Mouse (Mus musculus): ENCODE measurements at regions not wholly inside any gene's neighbourhood (a gene's known extent, or its start where the extent isn't known, plus 50 kb on each side); places are given as distances from the start of the nearest gene placed in this dataset.

- 89% methylated on average over 4 of the region's 4 CpGs for WGBS
- Histone ChIP-seq H3K9ac (no peak overlapping the region), H3K27ac (no peak overlapping the region), H3K4me3 (replicated peaks; ENCODE audit: low read length) (no peak overlapping the region), H3K27me3 (ENCODE audit: control insufficient read depth, insufficient read depth, low read length) (no peaks in the 10 kb centered on the region), H3K4me1 (replicated peaks; ENCODE audit: control insufficient read depth, insufficient read depth, low read length) (no peaks in the 10 kb centered on the region), H3K36me3 (replicated peaks; ENCODE audit: control insufficient read depth, insufficient read depth) (no peaks in the 10 kb centered on the region), H3K9me3 (ENCODE audit: control insufficient read depth, low read length) (no peaks in the 10 kb centered on the region), H3K4me2 (replicated peaks) (no peak overlapping the region)
- ATAC-seq (ENCODE audit: low FRiP score) (no peak), DNase-seq (ENCODE audit: low spot score) (no peak)
These were observed 216.3 kb downstream of the Ikzf2 start for GRCm38 (mm10) chr1:69470614-69471250.

- Histone ChIP-seq H3K27me3 (ENCODE audit: control insufficient read depth, insufficient read depth, low read length) (no peaks in the 10 kb centered on the region), H3K4me1 (replicated peaks; ENCODE audit: control insufficient read depth, insufficient read depth, low read length) (no peaks in the 10 kb centered on the region), H3K36me3 (replicated peaks; ENCODE audit: control insufficient read depth, insufficient read depth) (no peaks in the 10 kb centered on the region), H3K4me2 (replicated peaks) (no peak overlapping the region), H3K9me3 (ENCODE audit: control insufficient read depth, low read length) (no peaks in the 10 kb centered on the region), H3K4me3 (replicated peaks; ENCODE audit: low read length) (no peak overlapping the region), H3K9ac (no peak overlapping the region), H3K27ac (no peak overlapping the region)
- ATAC-seq (ENCODE audit: low FRiP score) = no peak
- 91% methylated on average over 8 of the region's 8 CpGs for whole genome bisulfite sequencing
- DNase-seq (ENCODE audit: low spot score) = no peak
These were observed 217.7 kb downstream of the Ikzf2 start for GRCm38 (mm10) chr1:69469158-69469901.

GRCm38 (mm10) chr1:69466534-69467275 is 220.3 kb downstream of the Ikzf2 start:
- no peaks in the 10 kb centered on the region for H3K27me3 ChIP-seq (ENCODE audit: control insufficient read depth, insufficient read depth, low read length)
- H3K36me3 ChIP-seq (replicated peaks; ENCODE audit: control insufficient read depth, insufficient read depth) = no peaks in the 10 kb centered on the region
- H3K4me1 ChIP-seq (replicated peaks; ENCODE audit: control insufficient read depth, insufficient read depth, low read length) = no peaks in the 10 kb centered on the region
- no peak overlapping the region for H3K4me2 ChIP-seq (replicated peaks)
- no peak overlapping the region for H3K9ac ChIP-seq
- ATAC-seq (ENCODE audit: low FRiP score) (no peak), DNase-seq (ENCODE audit: low spot score) (no peak)
- no peaks in the 10 kb centered on the region for H3K9me3 ChIP-seq (ENCODE audit: control insufficient read depth, low read length)
- no peak overlapping the region for H3K4me3 ChIP-seq (replicated peaks; ENCODE audit: low read length)
- 29% methylated on average over 5 of the region's 5 CpGs for WGBS
- no peak overlapping the region for H3K27ac ChIP-seq

DNA sequence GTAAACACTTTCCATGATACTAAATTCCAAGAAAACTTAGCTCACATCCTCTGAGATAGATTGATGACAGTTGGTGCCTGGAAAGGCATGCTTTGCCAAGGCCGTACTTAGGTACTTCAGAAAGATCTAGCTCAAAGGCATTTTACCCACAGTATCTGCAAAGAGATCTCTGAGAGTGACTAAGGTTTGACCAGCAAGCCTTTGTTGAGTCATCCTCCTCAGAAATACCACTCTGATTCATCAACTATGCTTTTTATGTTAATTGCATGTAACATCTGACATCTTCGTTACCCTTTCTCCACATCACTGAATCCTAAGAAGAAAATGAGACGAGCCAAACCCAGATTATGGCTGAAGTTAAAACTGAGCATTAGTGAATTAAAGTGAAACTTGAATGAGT is 225.9 kb downstream of the Ikzf2 start:
- H3K9ac ChIP-seq = no peak overlapping the region
- H3K4me3 ChIP-seq (replicated peaks; ENCODE audit: low read length) = no peak overlapping the region
- no peak overlapping the region for H3K4me2 ChIP-seq (replicated peaks)
- no peak overlapping the region for H3K27ac ChIP-seq
- DNase-seq (ENCODE audit: low spot score) (no peak), ATAC-seq (ENCODE audit: low FRiP score) (no peak)
- no peaks in the 10 kb centered on the region for H3K36me3 ChIP-seq (replicated peaks; ENCODE audit: control insufficient read depth, insufficient read depth)
- no peaks in the 10 kb centered on the region for H3K9me3 ChIP-seq (ENCODE audit: control insufficient read depth, low read length)
- H3K4me1 ChIP-seq (replicated peaks; ENCODE audit: control insufficient read depth, insufficient read depth, low read length) = no peaks in the 10 kb centered on the region
- WGBS = 83% methylated on average over 3 of the region's 3 CpGs
- no peaks in the 10 kb centered on the region for H3K27me3 ChIP-seq (ENCODE audit: control insufficient read depth, insufficient read depth, low read length)

- H3K27ac ChIP-seq = no peak overlapping the region
- H3K27me3 ChIP-seq (ENCODE audit: control insufficient read depth, insufficient read depth, low read length) = no peaks in the 10 kb centered on the region
- no peaks in the 10 kb centered on the region for H3K9me3 ChIP-seq (ENCODE audit: control insufficient read depth, low read length)
- no peak overlapping the region for H3K4me2 ChIP-seq (replicated peaks)
- H3K4me1 ChIP-seq (replicated peaks; ENCODE audit: control insufficient read depth, insufficient read depth, low read length) = no peaks in the 10 kb centered on the region
- H3K4me3 ChIP-seq (replicated peaks; ENCODE audit: low read length) = no peak overlapping the region
- no peak overlapping the region for H3K9ac ChIP-seq
- DNase-seq (ENCODE audit: low spot score) (no peak), ATAC-seq (ENCODE audit: low FRiP score) (no peak)
- no peaks in the 10 kb centered on the region for H3K36me3 ChIP-seq (replicated peaks; ENCODE audit: control insufficient read depth, insufficient read depth)
These were observed 227.1 kb downstream of the Ikzf2 start for GRCm38 (mm10) chr1:69459899-69460298.

DNA sequence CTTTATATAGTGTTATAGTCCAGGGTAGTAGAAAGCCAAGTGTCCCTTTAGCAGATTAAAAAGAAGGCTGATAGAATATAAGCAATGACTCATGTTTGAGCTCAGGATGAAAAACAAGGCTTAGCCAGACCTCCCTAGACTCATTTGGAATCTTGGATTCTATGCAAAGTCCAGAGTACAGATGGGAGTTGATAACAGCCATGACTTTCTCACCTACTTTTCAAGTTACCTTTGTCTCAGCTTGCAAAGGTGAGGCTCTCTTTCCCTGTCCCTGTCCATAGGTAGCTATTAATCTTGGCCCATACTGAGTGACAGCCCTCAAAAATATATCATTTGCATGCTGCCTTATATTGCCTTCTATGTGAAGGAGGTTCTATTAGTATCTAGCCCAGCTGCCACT is 229.6 kb downstream of the Ikzf2 start:
- no peak overlapping the region for H3K27ac ChIP-seq
- no peaks in the 10 kb centered on the region for H3K9me3 ChIP-seq (ENCODE audit: control insufficient read depth, low read length)
- no peaks in the 10 kb centered on the region for H3K4me1 ChIP-seq (replicated peaks; ENCODE audit: control insufficient read depth, insufficient read depth, low read length)
- no peak for ATAC-seq (ENCODE audit: low FRiP score)
- no peaks in the 10 kb centered on the region for H3K27me3 ChIP-seq (ENCODE audit: control insufficient read depth, insufficient read depth, low read length)
- H3K4me3 ChIP-seq (replicated peaks; ENCODE audit: low read length) = no peak overlapping the region
- no peak overlapping the region for H3K9ac ChIP-seq
- H3K36me3 ChIP-seq (replicated peaks; ENCODE audit: control insufficient read depth, insufficient read depth) = no peaks in the 10 kb centered on the region
- DNase-seq (ENCODE audit: low spot score) = no peak
- no peak overlapping the region for H3K4me2 ChIP-seq (replicated peaks)

GRCm38 (mm10) chr1:69453991-69454390 is 233.1 kb downstream of the Ikzf2 start:
- Histone ChIP-seq H3K36me3 (replicated peaks; ENCODE audit: control insufficient read depth, insufficient read depth) (no peaks in the 10 kb centered on the region), H3K9ac (no peak overlapping the region), H3K4me2 (replicated peaks) (no peak overlapping the region), H3K27ac (no peak overlapping the region), H3K4me1 (replicated peaks; ENCODE audit: control insufficient read depth, insufficient read depth, low read length) (no peaks in the 10 kb centered on the region), H3K27me3 (ENCODE audit: control insufficient read depth, insufficient read depth, low read length) (no peaks in the 10 kb centered on the region), H3K4me3 (replicated peaks; ENCODE audit: low read length) (no peak overlapping the region), H3K9me3 (ENCODE audit: control insufficient read depth, low read length) (no peaks in the 10 kb centered on the region)
- ATAC-seq (ENCODE audit: low FRiP score) = no peak
- WGBS = 90% methylated on average over 3 of the region's 3 CpGs
- no peak for DNase-seq (ENCODE audit: low spot score)

GRCm38 (mm10) chr1:69452910-69453309 is 234.1 kb downstream of the Ikzf2 start:
- no peaks in the 10 kb centered on the region for H3K27me3 ChIP-seq (ENCODE audit: control insufficient read depth, insufficient read depth, low read length)
- no peak overlapping the region for H3K4me2 ChIP-seq (replicated peaks)
- H3K4me3 ChIP-seq (replicated peaks; ENCODE audit: low read length) = no peak overlapping the region
- no peaks in the 10 kb centered on the region for H3K36me3 ChIP-seq (replicated peaks; ENCODE audit: control insufficient read depth, insufficient read depth)
- no peak overlapping the region for H3K9ac ChIP-seq
- DNase-seq (ENCODE audit: low spot score) (no peak), ATAC-seq (ENCODE audit: low FRiP score) (no peak)
- no peaks in the 10 kb centered on the region for H3K4me1 ChIP-seq (replicated peaks; ENCODE audit: control insufficient read depth, insufficient read depth, low read length)
- no peak overlapping the region for H3K27ac ChIP-seq
- no peaks in the 10 kb centered on the region for H3K9me3 ChIP-seq (ENCODE audit: control insufficient read depth, low read length)

DNA sequence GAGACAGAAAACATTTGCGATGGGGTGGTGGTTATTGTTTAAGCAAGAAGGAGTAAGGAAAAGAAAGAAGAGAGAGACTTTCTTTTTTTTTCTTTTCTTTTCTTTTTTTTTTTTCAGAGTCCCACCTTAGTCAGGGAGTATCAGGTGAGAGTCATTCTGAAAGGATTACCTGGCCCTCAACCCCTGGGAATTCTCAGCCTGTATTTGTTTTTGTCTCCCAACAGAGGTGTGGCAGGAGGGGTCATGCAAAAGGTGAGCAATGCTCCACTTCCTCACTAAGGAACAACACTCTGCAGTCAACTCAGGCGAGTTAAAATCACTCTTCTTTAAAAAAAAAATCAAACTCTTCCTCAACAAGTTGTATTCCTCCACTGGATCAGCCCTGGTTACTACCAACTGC is 236.6 kb downstream of the Ikzf2 start:
- H3K27ac ChIP-seq = no peak overlapping the region
- no peaks in the 10 kb centered on the region for H3K36me3 ChIP-seq (replicated peaks; ENCODE audit: control insufficient read depth, insufficient read depth)
- no peak overlapping the region for H3K4me2 ChIP-seq (replicated peaks)
- no peak for DNase-seq (ENCODE audit: low spot score)
- ATAC-seq (ENCODE audit: low FRiP score) = no peak
- no peaks in the 10 kb centered on the region for H3K9me3 ChIP-seq (ENCODE audit: control insufficient read depth, low read length)
- 70% methylated on average over 2 of the region's 2 CpGs for WGBS
- no peaks in the 10 kb centered on the region for H3K27me3 ChIP-seq (ENCODE audit: control insufficient read depth, insufficient read depth, low read length)
- no peak overlapping the region for H3K9ac ChIP-seq
- H3K4me3 ChIP-seq (replicated peaks; ENCODE audit: low read length) = no peak overlapping the region
- no peaks in the 10 kb centered on the region for H3K4me1 ChIP-seq (replicated peaks; ENCODE audit: control insufficient read depth, insufficient read depth, low read length)

Data from hindbrain, embryonic 14.5 days (tissue).